Mouse (Mus musculus): Measurements from ENCODE around the gene Arrb1.
"Not testable (repeated sequence)": the region's sequence is repeated elsewhere in the genome, so short reads cannot be mapped to it uniquely, and the experiment has no call there.

Arrb1 gene

DNA sequence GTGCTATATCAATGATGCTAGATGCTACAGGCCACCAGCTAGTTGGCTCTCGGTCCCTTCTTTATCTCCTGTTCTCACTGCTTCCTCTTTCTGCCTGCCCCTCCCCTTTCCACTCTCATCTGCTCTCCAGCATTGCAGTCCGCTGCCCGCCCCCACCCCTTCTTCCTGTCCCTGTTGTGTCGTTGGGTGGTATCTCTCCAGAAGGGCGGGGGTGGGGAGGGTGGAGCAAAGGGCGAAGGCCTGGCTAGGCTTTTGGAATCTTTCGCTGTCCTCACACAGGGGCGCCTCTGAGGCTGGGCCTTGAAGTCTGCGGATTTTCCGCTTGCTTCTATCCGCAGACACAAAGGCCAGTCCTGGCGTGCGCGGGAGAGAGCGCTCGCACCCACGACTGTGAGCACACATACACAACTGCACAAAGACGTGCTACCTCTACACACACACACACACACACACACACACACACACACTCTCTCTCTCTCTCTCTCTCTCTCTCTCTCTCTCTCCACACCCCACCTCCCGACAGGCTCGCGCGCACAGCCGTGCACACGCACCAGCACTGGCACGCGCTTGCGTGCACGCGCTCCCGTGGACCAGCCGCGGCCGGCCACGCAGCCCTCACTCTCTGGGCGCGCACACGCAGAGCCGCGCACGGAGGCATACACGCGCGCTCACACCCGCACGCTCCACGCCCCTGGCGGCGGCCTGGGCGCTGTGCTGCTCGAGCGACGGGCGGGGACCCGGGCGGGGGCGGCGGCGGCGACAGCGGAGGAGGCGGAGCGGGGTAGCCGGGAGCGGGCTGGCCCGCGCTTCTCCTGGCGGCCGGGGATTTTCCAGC, at the start of gene Arrb1:
TSS of gene Arrb1 (plus strand) at position 566 of the 835 bp plus-strand sequence.
- peak; percentile 89 for ATAC-seq (ENCODE audit: insufficient number of reproducible peaks, low FRiP score, low TSS enrichment)

GRCm38 (mm10) chr7:99489708-99490107, 45.6 kb upstream of the Arrb1 start:
- ATAC-seq (ENCODE audit: insufficient number of reproducible peaks, low FRiP score, low TSS enrichment) = no peak

DNA sequence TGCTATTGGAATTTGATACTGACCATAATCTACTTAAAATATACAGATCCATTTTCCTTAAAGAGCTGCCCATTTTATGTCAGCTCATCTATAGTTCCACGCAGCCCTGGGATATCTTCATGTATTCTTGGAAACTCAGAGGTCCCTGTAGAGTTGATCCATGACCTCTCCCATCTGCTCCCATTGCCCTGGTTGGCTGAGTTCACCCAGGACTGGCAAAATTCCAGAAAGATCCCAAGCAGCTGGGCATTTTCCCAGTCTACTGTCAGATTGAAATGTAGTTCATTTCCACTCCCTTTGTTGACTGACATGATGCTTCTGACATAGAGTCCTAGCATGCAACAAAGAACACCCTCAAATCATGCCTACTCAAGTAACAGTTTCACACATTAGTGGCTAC, 36.1 kb upstream of the Arrb1 start:
- no peak for ATAC-seq (ENCODE audit: insufficient number of reproducible peaks, low FRiP score, low TSS enrichment)

DNA sequence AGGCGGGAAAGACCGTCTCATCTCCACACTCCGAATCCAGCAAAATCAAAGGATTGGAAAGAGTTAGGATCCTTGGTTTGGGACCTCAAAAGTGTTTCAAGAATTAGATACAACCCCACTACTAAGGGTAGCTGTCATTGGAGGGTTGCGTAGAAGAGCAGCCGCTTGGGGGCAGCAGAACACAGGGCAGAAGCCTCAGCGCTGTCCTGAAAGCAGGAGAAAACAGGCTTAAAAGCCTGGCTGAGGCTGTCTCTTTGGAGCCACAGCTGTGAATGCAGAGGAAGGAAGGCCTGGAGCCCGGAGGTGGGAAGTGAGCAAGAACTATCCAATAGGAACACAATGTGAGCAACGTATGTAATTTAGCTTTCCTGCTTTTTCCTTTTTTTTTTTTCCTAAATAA, 35.1 kb upstream of the Arrb1 start:
- peak; percentile 68; the same call in 1 of the 2 replicates for ATAC-seq (ENCODE audit: insufficient number of reproducible peaks, low FRiP score, low TSS enrichment)

DNA sequence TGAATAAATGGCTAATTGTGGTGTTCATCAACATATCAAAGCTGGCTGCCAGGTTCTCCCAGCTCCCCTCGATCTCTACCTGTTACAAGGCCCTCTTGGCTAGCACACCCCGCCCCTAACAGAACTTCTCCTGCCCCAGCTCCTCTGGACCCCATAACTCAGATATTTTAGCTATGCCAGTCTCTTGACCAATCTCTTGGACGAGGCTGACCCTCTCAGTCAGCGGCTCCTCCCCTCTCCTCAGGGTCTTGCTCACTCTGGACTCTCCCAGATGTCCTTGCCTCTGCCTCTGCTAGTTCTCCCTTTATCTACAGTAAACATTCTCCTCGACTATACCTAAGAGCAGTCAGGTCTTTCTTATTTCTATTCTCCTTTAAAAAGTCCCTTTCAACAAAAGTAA, 34.6 kb upstream of the Arrb1 start:
- no peak for ATAC-seq (ENCODE audit: insufficient number of reproducible peaks, low FRiP score, low TSS enrichment)

GRCm38 (mm10) chr7:99501148-99501547, 34.1 kb upstream of the Arrb1 start:
- ATAC-seq (ENCODE audit: insufficient number of reproducible peaks, low FRiP score, low TSS enrichment) = no peak

- ATAC-seq (ENCODE audit: insufficient number of reproducible peaks, low FRiP score, low TSS enrichment) = no peak
Observed at GRCm38 (mm10) chr7:99504556-99504955, 30.7 kb upstream of the Arrb1 start.

DNA sequence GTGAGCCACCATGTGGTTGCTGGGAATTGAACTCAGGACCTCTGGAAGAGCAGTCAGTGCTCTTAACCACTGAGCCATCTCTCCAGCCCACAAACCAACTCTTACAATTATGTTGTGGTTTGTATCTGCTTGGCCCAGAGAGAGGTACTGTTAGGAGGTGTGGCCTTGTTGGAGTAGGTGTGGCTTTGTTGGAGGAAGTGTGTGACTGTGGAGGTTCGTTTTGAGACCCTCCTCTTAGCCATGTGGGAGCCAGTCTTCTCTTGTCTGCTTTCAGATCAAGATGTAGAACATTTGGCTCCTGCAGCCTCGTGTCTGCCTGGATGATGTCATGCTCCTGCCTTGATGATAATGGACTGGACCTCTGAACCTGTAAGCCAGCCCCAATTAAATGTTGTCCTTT, 27.1 kb upstream of the Arrb1 start:
- not testable (repeated sequence) for ATAC-seq (ENCODE audit: insufficient number of reproducible peaks, low FRiP score, low TSS enrichment)

DNA sequence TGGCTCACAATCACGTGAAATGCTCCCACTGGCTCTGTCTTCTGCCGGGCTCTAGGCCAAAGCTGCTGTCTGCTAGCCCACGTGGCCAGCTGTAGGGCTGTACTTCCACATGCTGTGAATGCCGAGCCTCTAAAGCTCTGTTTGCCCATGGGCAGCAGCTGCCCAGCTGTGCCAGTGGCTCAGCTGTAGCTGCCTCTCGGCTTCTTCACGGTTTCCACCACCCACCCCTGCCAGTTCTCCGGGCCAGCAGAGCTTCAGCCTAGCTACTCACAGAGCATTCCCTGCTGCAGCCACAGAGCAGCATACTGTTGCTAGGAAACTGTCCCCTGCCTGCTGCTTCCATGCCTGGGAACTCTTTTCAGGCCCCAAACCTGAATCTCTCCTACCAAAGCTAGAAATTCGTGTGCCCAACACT, 25.2 kb upstream of the Arrb1 start:
- no peak for ATAC-seq (ENCODE audit: insufficient number of reproducible peaks, low FRiP score, low TSS enrichment)

- ATAC-seq (ENCODE audit: insufficient number of reproducible peaks, low FRiP score, low TSS enrichment) = no peak
Observed at GRCm38 (mm10) chr7:99516092-99516813, 19.0 kb upstream of the Arrb1 start.

- ATAC-seq (ENCODE audit: insufficient number of reproducible peaks, low FRiP score, low TSS enrichment) = no peak
Observed at GRCm38 (mm10) chr7:99516814-99517157, 18.5 kb upstream of the Arrb1 start.

DNA sequence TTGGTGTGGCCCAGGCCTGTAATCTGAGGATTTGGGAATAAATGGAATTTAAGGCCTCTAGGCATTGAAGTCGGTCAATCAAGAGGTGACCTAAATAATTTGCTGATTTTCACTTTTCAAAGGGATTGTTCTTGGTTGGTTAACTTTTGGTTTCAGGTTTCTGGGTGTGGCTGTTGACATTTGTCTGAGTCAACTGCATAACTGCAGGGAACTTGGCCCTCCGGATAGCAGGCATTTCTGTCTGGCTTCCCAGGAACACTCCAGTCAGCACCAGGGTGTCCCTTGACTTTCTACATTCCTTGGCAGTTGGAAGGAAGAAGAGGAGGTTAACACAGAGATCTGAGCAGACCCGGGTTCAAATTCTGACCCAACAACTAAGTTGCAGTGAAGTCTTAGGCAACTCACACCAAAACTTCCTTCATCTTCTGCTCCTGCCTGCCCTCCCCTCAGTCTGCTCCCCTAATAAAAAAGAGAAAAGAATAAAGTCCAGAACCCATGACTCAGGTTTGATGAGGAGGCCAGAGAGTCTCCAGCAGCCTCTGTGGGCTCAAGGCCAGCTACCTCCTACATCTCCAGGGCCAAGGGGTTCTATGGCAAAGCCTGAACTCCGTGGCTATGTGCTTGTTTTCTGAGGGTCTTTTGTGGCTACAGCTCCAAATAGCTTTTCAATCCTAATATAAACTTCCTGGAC, 16.2 kb upstream of the Arrb1 start:
- ATAC-seq (ENCODE audit: insufficient number of reproducible peaks, low FRiP score, low TSS enrichment) = no peak

DNA sequence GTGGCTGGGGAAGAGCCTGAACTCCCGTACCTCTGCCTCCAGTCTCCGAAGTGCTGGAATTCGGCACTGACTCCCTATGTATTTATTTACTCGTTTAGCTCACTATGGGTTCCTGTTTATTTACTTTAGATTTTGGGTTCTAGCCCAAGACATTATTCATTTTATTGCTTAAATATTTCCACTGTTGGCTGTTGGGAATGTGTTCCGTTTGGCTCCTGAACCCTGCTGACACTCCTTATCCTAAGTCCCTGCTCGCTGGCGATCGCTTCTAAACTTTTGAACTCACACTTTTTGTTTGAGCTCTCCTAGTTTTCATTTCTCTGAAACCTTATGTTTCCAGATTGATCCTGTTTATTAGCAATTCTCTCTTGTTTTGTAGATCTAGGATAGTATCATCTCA, 12.1 kb upstream of the Arrb1 start:
- ATAC-seq (ENCODE audit: insufficient number of reproducible peaks, low FRiP score, low TSS enrichment) = no peak

DNA sequence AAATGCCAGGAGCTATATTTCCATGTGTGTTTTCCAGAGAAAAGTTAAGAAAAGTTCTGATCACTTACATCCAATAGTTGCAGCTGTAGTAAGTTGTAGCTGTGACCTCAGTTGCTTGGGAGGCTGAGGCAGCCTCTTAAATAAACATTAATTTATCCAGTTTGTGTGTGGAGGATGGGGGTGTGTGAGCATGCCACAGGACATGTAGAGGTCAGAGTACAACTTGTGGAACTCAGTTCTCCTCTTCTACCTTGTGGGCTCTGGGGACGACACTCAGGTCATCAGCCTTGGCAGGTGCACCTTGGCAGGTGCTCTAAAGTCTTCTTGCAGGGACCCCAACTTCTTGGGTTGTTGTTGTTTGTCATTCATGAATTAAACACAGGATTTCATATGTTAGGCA, 11.4 kb upstream of the Arrb1 start:
- no peak for ATAC-seq (ENCODE audit: insufficient number of reproducible peaks, low FRiP score, low TSS enrichment)

DNA sequence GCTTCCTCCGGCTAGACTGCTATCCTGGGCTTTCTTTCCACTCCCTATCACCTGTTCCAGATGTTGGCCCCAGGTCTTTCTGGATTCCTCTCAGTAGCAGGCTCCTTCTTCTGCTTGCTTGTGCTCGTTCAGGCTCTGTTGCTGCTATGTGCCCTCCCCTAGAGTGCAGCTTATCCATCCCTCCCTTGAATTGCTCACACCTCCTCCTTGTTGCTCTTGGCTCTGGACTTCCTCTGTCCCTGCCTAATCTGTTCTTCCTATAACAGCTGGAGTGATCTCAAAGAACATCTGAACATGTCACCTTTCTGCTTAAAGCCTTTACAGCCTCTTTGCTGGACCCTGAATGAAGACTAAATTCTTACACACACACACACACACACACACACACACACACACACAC, 6.7 kb upstream of the Arrb1 start:
- no peak for ATAC-seq (ENCODE audit: insufficient number of reproducible peaks, low FRiP score, low TSS enrichment)

DNA sequence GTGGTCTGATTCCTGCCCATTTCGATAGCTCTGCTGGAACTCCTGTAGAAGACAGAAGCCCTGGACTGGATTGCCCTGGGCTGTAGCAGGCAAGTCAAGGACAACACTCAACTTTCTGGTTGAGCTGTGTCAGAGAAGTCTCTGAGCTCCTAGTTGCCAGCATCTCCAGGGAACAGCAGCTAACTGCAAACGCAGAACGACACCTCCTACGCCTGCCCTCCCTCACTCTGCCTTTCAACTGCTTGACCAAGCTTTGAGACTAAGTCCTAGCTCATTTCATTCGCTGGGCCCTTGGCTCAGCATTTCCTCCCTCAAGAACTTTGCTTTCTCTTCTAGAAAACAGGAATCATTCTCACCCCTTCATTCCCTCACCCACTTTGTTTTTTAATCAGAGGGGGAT, 5.9 kb upstream of the Arrb1 start:
- ATAC-seq (ENCODE audit: insufficient number of reproducible peaks, low FRiP score, low TSS enrichment) = no peak

DNA sequence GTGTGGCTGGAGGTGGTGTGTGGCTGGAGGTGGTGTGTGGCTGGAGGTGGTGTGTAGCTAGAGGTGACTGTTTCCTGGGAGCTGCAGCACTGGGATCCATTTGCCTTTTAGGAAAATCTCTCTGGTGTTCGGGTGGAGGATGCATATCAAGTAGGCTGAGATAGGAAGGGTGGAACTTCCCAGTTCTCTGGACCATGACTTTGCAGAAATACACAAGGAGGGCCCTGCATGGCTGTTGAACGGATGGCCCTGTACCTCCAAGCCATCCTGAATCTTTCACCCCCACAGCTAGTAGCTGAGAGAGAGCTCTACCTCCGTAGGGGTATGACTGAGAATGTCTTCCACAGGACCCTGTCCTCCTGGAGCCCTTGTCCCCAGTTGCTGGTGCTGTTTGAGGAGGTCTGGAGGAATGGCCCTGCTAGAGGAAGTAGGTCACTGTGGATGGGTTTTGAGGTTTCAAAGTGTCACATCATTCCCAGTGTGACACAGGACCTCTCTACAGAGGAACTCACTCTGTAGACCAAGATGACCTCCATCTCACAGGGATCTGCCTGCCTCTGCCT, 3.8 kb upstream of the Arrb1 start:
- no peak for ATAC-seq (ENCODE audit: insufficient number of reproducible peaks, low FRiP score, low TSS enrichment)

GRCm38 (mm10) chr7:99532526-99532925, 2.7 kb upstream of the Arrb1 start:
- ATAC-seq (ENCODE audit: insufficient number of reproducible peaks, low FRiP score, low TSS enrichment) = no peak

GRCm38 (mm10) chr7:99533600-99533999, 1.7 kb upstream of the Arrb1 start:
- no peak for ATAC-seq (ENCODE audit: insufficient number of reproducible peaks, low FRiP score, low TSS enrichment)

- no peak for ATAC-seq (ENCODE audit: insufficient number of reproducible peaks, low FRiP score, low TSS enrichment)
Observed at GRCm38 (mm10) chr7:99534501-99534900, 765 bp upstream of the Arrb1 start.
